Mouse (Mus musculus) forelimb bud, embryonic 11.5 days (tissue): ENCODE results near the gene Gm14325.
A peak's percentile ranks its signal among the peaks of the same experiment; 100 is the strongest.
"Not testable (repeated sequence)": the region's sequence is repeated elsewhere in the genome, so short reads cannot be mapped to it uniquely, and the experiment has no call there.

ENCODE experiments used
- DNase-seq: peaks from one replicate; pipeline ENCODE4 v3.0.0-alpha.2; 2012; ENCODE audit warnings: low read depth, low spot score

The Gm14325 gene

DNA sequence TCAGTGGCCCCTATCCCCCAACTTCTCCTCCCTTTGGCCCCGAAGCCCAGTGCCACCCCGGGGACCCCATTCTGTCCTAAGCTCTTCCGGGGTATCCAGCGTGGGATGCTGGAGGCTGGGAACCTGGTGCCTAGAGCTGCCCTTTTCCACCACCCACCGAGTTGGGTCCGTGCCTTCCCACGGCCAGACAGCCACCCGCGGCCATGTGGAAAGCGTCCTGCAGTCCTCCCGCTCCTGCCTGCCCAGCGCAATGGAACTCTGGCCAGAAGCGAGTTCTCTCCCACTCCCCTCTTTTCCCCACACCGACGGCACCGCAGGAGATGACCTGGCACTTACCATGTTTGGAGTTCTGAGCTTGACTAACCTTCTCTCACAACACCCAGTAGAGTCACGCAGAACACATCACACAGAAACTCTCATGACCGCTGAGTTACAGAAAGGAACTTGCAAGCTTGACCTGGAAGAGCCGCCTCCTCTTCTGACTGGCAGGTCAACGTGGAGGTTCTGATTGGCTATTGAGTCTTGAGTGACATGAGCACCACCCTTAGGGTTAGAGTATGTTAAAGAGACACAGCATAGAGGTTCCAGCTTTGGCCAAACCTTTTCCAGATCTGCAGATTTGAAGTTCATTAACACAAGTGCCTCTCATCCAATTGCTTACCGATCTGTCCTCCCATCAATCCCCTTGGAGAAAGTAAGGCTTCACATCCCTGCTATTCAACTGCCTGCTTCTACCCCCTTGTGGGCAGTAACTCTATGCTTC, at the start of gene Gm14325:
TSS of gene Gm14325 (minus strand) at position 436 of the 763 bp plus-strand sequence.
- peak; percentile 67 for DNase-seq

GRCm38 (mm10) chr2:177887743-177888142, 47.6 kb upstream of the Gm14325 start:
- not testable (repeated sequence) for DNase-seq

DNA sequence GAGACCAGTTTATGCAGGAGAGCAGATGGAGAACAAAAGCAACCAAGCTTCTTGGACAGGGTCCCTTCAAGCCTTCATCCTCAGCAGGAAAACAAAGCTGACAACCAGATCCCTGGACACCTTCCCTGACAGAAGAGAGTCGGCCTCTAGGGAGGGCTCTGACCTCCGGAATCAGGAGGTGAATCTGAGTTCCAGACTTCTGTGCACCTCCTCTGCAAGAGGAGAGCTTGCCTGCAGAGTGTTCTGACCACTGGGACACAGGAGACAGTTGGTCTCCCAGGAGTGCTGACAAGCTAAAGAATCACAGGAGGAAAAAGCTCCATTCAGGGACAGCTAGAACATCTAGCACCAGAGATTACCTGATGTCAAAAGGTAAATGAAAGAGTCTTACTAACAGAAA, 22.1 kb upstream of the Gm14325 start:
- DNase-seq = not testable (repeated sequence)

GRCm38 (mm10) chr2:177843666-177844065, 3.5 kb upstream of the Gm14325 start:
- DNase-seq = not testable (repeated sequence)

DNA sequence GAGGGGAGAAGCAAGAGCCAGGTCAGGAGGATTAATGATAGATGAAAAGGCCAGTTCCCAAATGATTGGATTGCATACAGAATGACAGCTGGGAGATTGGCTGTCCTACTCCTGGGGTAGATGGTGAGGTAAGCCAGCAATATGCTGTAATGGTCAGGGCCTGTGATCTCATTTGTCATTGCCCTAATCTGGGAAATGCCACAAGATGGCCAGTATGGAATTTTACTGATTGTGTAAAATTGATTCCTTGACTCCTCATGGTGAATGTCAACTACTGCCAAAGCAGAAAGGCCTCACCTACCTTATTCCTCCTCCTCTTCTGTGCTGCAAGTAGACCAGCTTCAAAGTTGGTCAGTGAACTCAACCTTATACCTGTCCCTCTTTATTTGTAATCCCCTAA, 3.4 kb downstream of the Gm14325 start:
- not testable (repeated sequence) for DNase-seq

DNA sequence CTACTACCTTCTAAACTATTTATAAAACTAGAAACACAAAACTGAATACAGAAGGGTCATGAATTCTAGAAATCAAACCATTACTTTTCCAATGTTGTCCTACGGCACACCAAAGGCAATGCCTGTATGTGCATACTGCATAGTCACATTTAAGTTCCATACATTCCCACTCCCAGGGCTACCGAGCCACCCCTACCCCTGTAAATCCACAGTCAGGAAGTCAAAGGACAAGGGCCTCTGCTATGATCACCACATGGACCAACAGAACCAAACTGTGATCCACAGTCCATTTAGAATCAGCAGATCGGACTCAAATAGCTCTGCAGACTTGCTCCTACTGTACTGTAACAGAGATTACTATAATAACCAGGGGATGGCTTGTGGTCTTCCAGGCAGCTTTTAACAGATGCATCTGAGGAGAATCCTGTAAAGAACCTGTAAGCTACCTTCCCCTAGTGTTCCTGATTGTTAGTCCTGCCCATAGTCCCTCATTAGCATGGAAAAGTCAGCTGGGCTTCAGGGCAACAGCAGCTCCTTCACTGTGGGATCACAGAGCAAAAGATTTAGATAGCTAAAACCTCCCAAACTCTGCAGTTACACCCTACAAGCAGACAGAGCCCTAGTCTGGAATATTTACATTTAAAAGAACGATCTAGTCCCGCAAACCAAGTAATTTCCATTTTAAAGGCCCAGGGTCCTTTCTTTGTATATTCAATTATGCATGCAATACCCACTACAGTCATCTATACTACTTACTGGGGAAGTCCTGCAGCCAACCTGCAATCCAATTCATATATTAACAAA, 4.2 kb downstream of the Gm14325 start:
- DNase-seq = not testable (repeated sequence)

- not testable (repeated sequence) for DNase-seq
Measured at GRCm38 (mm10) chr2:177821952-177822351, 18.2 kb downstream of the Gm14325 start.

- DNase-seq = not testable (repeated sequence)
Measured at GRCm38 (mm10) chr2:177806170-177806569, 34.0 kb downstream of the Gm14325 start.

DNA sequence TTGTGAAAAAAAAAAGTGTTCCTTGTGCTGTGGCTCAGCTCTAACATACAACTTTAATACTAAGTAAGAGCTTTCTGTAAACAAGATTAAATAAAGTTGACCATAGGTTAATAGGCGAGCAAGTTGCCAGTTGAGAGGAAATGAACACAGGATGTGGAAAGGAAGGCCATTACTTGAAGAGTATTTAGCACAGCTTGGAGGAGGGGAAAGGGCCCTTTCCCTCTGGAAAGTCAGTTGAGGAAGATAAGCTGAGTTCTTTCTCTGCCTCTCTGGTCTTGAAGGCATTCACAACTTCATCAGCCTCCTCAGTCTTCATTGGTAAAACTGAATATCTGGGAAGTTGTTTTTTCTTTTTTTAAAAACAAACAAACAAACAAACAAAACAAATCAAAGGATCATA, 52.8 kb downstream of the Gm14325 start:
- not testable (repeated sequence) for DNase-seq
